Mouse (Mus musculus) layer of hippocampus, postnatal 36 days (tissue): ENCODE data around the gene Nat8f7. TPM values are rescaled to one million over a fixed set of nuclear protein-coding genes. Genes with fewer than 3 reads are reported as not detected.
"Not testable (repeated sequence)": the region's sequence is repeated elsewhere in the genome, so short reads cannot be mapped to it uniquely, and the experiment has no call there.

Experiments
- DNase-seq, 2 experiments: peaks; one replicate each; pipeline ENCODE4 v3.0.0; 2022
- microRNA-seq, 2 experiments: library from miRNA; unstranded; fragments of <30 nt; microRNA quantifications; one replicate each; pipeline ENCODE4 v1.2.0; 2021
- total RNA-seq, 2 experiments: library from RNA; stranded (reverse); gene quantifications; 2 replicates each; pipeline ENCODE4 v1.2.3; 2021

Gene Nat8f7
- 1 to 10 TPM; 3.4 to 3.5 TPM for total RNA-seq

DNA sequence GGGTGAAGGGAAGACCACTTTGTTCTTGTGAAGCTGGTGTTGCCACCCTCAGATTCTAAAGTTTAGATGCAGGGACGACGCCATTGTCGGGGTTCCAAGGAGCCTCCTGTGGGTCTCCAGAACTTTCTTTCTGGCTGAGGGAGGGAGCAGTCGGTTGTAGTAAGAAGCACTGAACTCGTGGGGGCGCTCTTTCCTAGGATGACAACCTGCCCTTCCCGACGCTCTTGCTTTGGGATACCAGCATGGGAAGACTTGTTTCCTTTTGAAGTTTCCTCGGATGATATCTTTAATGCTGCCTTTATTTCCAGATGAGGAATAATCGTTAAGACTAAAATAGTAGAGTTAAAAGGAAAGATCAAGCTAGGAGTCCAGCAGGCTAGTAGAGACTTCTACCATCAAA is at the start of gene Nat8f7:
TSS of gene Nat8f7 (minus strand) at position 101 of the 400 bp plus-strand sequence.
- not testable (repeated sequence) for DNase-seq

DNA sequence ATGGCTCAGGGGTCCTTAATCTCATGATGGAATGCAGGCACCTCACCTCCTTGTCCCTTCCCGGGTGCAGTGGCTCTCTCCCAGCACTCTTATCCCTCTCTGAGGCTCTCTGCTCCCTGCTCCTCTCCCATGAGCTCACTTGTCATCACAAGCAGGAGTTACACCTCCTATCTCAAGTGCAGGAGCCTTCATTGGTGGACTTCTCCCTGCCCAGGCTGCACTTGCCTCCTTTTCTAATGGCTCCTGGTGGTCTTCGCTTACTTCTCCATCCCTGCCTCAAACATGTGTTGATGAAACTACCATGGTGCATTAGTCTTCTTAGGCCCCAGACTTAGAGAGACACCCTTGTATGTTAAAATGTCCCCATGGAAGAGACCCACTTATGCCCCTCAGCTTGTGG is 49.7 kb upstream of the Nat8f7 start:
- DNase-seq = not testable (repeated sequence)

DNA sequence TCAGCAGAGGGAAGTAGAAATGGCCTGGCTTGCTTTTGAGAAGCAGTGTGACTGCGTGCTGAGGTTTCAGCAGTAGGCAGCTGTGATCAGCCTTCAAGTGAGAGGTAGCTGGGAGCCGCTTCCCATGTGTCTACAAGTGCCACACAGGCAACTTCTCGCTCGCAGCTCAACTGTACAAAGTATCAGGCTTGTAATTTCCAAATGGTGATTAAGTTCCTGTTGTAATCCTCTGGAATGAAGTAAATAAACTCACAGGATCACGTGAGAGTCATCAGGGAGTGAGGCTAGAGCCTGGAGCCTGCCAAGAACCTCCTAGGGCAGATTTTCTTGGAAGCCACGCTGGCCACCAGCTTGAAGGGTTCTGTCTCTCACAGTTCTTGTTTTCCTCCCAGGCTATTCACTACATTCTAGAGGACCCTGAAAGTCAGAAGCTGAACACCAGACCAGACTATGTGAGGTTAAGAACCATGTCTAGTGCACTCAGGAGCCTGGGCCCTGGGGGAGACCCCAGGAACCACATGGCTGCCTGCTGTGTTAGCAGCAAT is 42.8 kb upstream of the Nat8f7 start:
- DNase-seq = not testable (repeated sequence)

DNA sequence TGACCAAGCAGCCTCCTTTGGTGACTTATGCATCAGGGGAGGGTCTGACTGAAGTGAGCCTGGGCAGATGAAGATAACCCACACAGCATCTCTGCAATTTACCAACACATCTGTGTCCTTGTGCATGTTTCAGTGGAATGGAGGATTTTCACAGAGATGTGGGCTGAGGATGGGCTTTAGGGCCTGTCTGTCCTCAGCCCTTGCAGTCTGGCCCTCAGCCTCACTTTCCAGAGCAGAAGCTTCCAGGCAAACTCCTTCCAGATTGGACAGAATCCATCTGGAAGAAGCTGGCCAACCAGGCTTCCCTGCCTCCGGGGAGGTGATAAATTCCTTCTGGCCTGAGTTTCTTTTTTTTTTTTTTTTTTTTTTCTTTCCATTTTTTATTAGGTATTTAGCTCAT is 3.4 kb downstream of the Nat8f7 start:
- DNase-seq = not testable (repeated sequence)

DNA sequence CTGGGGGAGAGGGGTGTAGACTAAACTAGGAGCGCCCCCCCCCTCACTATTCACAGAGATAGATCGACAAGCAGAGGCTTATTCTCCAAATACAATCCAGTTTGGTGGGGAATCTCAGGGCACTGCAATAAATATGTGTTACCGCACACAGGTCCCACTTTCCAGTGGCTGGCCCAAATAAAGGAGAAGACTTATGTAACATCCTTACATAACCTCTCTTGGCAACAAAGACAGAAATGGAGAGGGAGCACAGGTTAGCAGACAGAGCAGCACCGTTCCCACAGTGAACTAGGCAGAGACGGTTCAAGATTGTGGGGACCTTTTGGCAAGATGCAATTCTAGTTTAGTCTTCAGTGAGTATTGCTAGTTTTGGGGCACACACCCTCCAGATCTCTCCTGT is 3.8 kb downstream of the Nat8f7 start:
- not testable (repeated sequence) for DNase-seq

DNA sequence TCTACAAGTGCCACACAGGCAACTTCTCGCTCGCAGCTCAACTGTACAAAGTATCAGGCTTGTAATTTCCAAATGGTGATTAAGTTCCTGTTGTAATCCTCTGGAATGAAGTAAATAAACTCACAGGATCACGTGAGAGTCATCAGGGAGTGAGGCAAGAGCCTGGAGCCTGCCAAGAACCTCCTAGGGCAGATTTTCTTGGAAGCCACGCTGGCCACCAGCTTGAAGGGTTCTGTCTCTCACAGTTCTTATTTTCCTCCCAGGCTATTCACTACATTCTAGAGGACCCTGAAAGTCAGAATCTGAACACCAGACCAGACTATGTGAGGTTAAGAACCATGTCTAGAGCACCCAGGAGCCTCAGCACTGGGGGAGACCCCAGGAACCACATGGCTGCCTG is 11.1 kb downstream of the Nat8f7 start:
- not testable (repeated sequence) for DNase-seq

Small RNAs within 50 kb of the gene (microRNA-seq; reads per million reads assigned to microRNA genes)
- gene Gm27317 = 0 reads per million in 2 experiments

Other genes starting within 250 kb of the Nat8f7 start
- gene Fbxo41, start 210.2 kb downstream of the Nat8f7 start, total RNA-seq = 10 to 100 TPM; 91.2 to 96.6 TPM
- 10 to 100 TPM; 26.1 to 33.4 TPM for gene Egr4, start 199.6 kb downstream of the Nat8f7 start, total RNA-seq
- 1 to 10 TPM; 6.9 to 7.8 TPM for gene Alms1, start 125.7 kb downstream of the Nat8f7 start, total RNA-seq
- 1 to 10 TPM; 2.3 to 2.4 TPM for gene Nat8f3, start 52.5 kb upstream of the Nat8f7 start, total RNA-seq
- 1 to 10 TPM; 1.8 to 2.2 TPM for gene Nat8f6, start 107.7 kb upstream of the Nat8f7 start, total RNA-seq
- gene Nat8f5, start 107.8 kb upstream of the Nat8f7 start, total RNA-seq = 1 to 10 TPM; 7.5 to 7.6 TPM
- gene Nat8, start 118.9 kb upstream of the Nat8f7 start, total RNA-seq = 1 to 10 TPM; 3.2 to 3.7 TPM
- 1 to 10 TPM; 2.4 to 2.8 TPM for gene Nat8f2, start 156.0 kb upstream of the Nat8f7 start, total RNA-seq
- gene Nat8f4, start 191.7 kb upstream of the Nat8f7 start, total RNA-seq = 1 to 10 TPM; 6.9 to 8.0 TPM
- gene Tprkb, start 198.7 kb upstream of the Nat8f7 start, total RNA-seq = 10 to 100 TPM; 77.8 to 88.5 TPM
- gene Nat8f1, start 202.5 kb upstream of the Nat8f7 start, total RNA-seq = 10 to 100 TPM; 29.1 to 32.0 TPM
- gene Dusp11, start 248.5 kb upstream of the Nat8f7 start, total RNA-seq = 100 to 1,000 TPM in 1 of 2 experiments, 10 to 100 TPM in 1; 87.0 to 106 TPM